Mouse (Mus musculus) lung, adult 2 months (tissue): ENCODE results near the gene Gm9. TPM values are rescaled to one million over a fixed set of nuclear protein-coding genes. Genes with fewer than 3 reads are reported as not detected.

Experiments
- DNase-seq: peaks from one replicate; pipeline ENCODE4 v3.0.0; 2022
- H3K4me1 ChIP-seq: fragments of 200-500 bp; 2 replicates; pipeline ENCODE4 v1.6.1; 2011; ENCODE audit warnings: low read length; ENCODE audit not compliant: control insufficient read depth, insufficient read depth
- H3K4me3 ChIP-seq: fragments of 200-500 bp; replicated peaks from 2 replicates; pipeline ENCODE3; 2011; ENCODE audit warnings: low read depth, mild to moderate bottlenecking, control low read depth, low read length; ENCODE audit errors: extremely low read depth
- CTCF ChIP-seq: fragments of 200-500 bp; IDR thresholded peaks from 2 replicates; pipeline ENCODE4 v1.5.1; 2011; ENCODE audit warnings: mild to moderate bottlenecking, low read length, control low read depth; ENCODE audit not compliant: insufficient read depth
- POLR2A ChIP-seq: fragments of 200-500 bp; IDR thresholded peaks from 2 replicates; pipeline ENCODE4 v1.6.1; 2011; ENCODE audit warnings: low read depth, mild to moderate bottlenecking, control low read depth, low read length, borderline replicate concordance; ENCODE audit errors: extremely low read depth
- WGBS: fragments of 180-500 bp; shearing (Covaris S2); methylation state at CpG from one replicate; pipeline ENCODE4 v1.1.7; 2018; 5-methylcytosine and 5-hydroxymethylcytosine counted together
- polyA plus RNA-seq: library from polyadenylated mRNA; depleted of rRNA; stranded (reverse); fragments of >200 nt; gene quantifications from 2 replicates; pipeline ENCODE4 v1.2.3, GENCODE M21; 2012; rRNA removed

The Gm9 gene
- polyA plus RNA-seq, 1 experiment: not detected

- Histone ChIP-seq H3K4me3 (no peak overlapping the region), H3K4me1 (no peaks in the 10 kb centered on the region)
- peak; percentile 24; the same call in 1 of the 2 replicates for TF ChIP-seq CTCF
- TF ChIP-seq POLR2A: no peak
- DNase-seq: peak; percentile 5
- WGBS: 44% methylated on average over 3 of the region's 3 CpGs
Measured at GRCm38 (mm10) chrX:37167085-37167484, 43.8 kb downstream of the Gm9 start.

- no peaks in the 10 kb centered on the region for H3K4me1 ChIP-seq
- DNase-seq: no peak
- TF ChIP-seq CTCF: no peak
- TF ChIP-seq POLR2A: no peak
- no peak overlapping the region for H3K4me3 ChIP-seq
- WGBS: 80% methylated on average over 18 of the region's 18 CpGs
Measured at GRCm38 (mm10) chrX:37163115-37163514, 47.7 kb downstream of the Gm9 start.

GRCm38 (mm10) chrX:37161169-37161568, 49.7 kb downstream of the Gm9 start:
- TF ChIP-seq CTCF: no peak
- TF ChIP-seq POLR2A: no peak
- no peaks in the 10 kb centered on the region for H3K4me1 ChIP-seq
- whole genome bisulfite sequencing: 63% methylated on average over 10 of the region's 10 CpGs
- no peak for DNase-seq
- H3K4me3 ChIP-seq: no peak overlapping the region

Other genes starting within 250 kb of the Gm9 start
- gene Sept6, start 219.2 kb downstream of the Gm9 start, polyA plus RNA-seq: 5.6 and 9.0 TPM in 2 replicates
- gene Sowahd, start 162.2 kb downstream of the Gm9 start, polyA plus RNA-seq: not detected in 2 replicates
- 44.6 and 56.1 TPM in 2 replicates for gene Rpl39, start 125.6 kb downstream of the Gm9 start, polyA plus RNA-seq
- gene Upf3b, start 100.7 kb downstream of the Gm9 start, polyA plus RNA-seq: 2.9 and 4.7 TPM in 2 replicates
- gene Nkap, start 84.2 kb downstream of the Gm9 start, polyA plus RNA-seq: 2.3 and 2.9 TPM in 2 replicates
- gene Akap14, start 42.2 kb downstream of the Gm9 start, polyA plus RNA-seq: 4.0 and 4.4 TPM in 2 replicates
- 175 and 198 TPM in 2 replicates for gene Ndufa1, start 19.9 kb downstream of the Gm9 start, polyA plus RNA-seq
- gene Rnf113a1, start 19.8 kb downstream of the Gm9 start, polyA plus RNA-seq: 1.9 and 2.1 TPM in 2 replicates
- gene Rhox1, start 11.2 kb upstream of the Gm9 start, polyA plus RNA-seq: not detected in 2 replicates
- gene Rhox2a, start 33.9 kb upstream of the Gm9 start, polyA plus RNA-seq: not detected in 2 replicates
- not detected in 2 replicates for gene Rhox3a, start 38.9 kb upstream of the Gm9 start, polyA plus RNA-seq
- gene Rhox4a, start 54.3 kb upstream of the Gm9 start, polyA plus RNA-seq: not detected in 2 replicates
- gene Rhox3a2, start 169.0 kb upstream of the Gm9 start, polyA plus RNA-seq: not detected in 2 replicates
- gene Rhox4a2, start 179.8 kb upstream of the Gm9 start, polyA plus RNA-seq: not detected in 2 replicates
- gene Rhox2b, start 201.0 kb upstream of the Gm9 start, polyA plus RNA-seq: not detected in 2 replicates
- gene Rhox4b, start 221.5 kb upstream of the Gm9 start, polyA plus RNA-seq: not detected in 2 replicates
- gene Rhox2c, start 242.6 kb upstream of the Gm9 start, polyA plus RNA-seq: not detected in 2 replicates
- gene Rhox3c, start 247.5 kb upstream of the Gm9 start, polyA plus RNA-seq: not detected in 2 replicates